Mouse (Mus musculus) lung, postnatal 0 days (tissue): ENCODE measurements around the gene Stk11.

Source experiments
- CTCF ChIP-seq: IDR thresholded peaks from 2 replicates; pipeline ENCODE4 v1.5.1; 2016; ENCODE audit warnings: antibody characterized with exemption, mild to moderate bottlenecking
- EP300 ChIP-seq: IDR thresholded peaks from 2 replicates; pipeline ENCODE4 v1.6.1; 2016; ENCODE audit warnings: antibody characterized with exemption, mild to moderate bottlenecking, control low read depth

- TF ChIP-seq CTCF (no peak), EP300 (no peak)
These were observed 10.1 kb upstream of the Stk11 start, which contains the start of gene Sbno2 for GRCm38 (mm10) chr10:80105460-80105859.
